ENCODE assay signal across 22 mouse cellular contexts in the genomic region with DNA sequence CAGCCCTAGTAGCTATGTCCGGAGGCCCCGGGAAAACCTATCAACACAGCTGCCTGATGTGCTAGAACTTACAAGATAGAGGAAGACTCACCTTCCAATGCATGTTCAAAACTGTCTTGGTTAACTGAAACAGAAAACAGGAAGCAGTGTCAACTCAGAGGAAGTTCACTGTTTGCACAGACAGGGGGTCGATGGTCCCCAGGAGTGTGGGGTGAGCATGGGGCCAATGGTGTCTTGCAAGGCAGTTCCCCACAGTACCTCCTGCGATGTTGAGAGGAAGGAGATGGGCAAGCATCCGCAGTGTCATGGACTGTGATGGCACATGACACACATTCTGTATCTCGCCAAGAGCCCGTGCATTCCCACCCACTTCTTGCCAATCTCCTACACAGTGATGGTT. TPM values are rescaled to one million over a fixed set of nuclear protein-coding genes. Genes with fewer than 3 reads are reported as not detected.
"Had no signal": no experiment of that assay in that cellular context is flagged by ENCODE, and none has a peak within 500 bp of the region (broad histone marks: within the 10 kb centered on the region; RNA-seq: fewer than 3 reads in every experiment).

No protein-coding gene starts in this region.

- H3K36me3 ChIP-seq: limb, embryonic 10.5 days; limb, embryonic 13.5 days; liver, embryonic 12.5 days; liver, embryonic 15.5 days; lung, embryonic 15.5 days; midbrain, embryonic 12.5 days had no signal

- H3K9me3 ChIP-seq: limb, embryonic 10.5 days; limb, embryonic 13.5 days; liver, embryonic 12.5 days; liver, embryonic 15.5 days; lung, embryonic 15.5 days; midbrain, embryonic 12.5 days; neural tube, embryonic 13.5 days had no signal

- H3K27ac ChIP-seq: limb, embryonic 10.5 days; limb, embryonic 13.5 days; liver, embryonic 12.5 days; liver, embryonic 15.5 days; lung, embryonic 15.5 days; midbrain, embryonic 12.5 days; neural tube, embryonic 13.5 days; stomach, postnatal 0 days had no signal

- H3K4me3 ChIP-seq: limb, embryonic 10.5 days; limb, embryonic 13.5 days; liver, embryonic 12.5 days; liver, embryonic 15.5 days; lung, embryonic 15.5 days; midbrain, embryonic 12.5 days; myocyte; neural tube, embryonic 13.5 days had no signal

- ATAC-seq: intestine, postnatal 0 days; liver, embryonic 12.5 days had no signal

- H3K4me1 ChIP-seq: liver, embryonic 12.5 days; liver, embryonic 15.5 days; lung, embryonic 15.5 days had no signal

RNA-seq across cellular contexts. Expression of a gene that starts 22.6 kb away (rescaled TPM):
- total RNA-seq: layer of hippocampus, adult 18-20 months; layer of hippocampus, postnatal 36 days; left cerebral cortex, adult 8-10 months; left cerebral cortex, postnatal 14 days; monocyte, adult 5-6 weeks; neutrophil, adult 5-6 weeks had no signal
- polyA plus RNA-seq: intestine, embryonic 14.5 days; intestine, postnatal 0 days; kidney, adult 2 months; kidney, embryonic 14.5 days; limb, embryonic 10.5 days; liver, embryonic 12.5 days; liver, embryonic 15.5 days; lung, embryonic 15.5 days; myocyte; small intestine, adult 2 months; spleen, adult 2 months; stomach, embryonic 14.5 days; stomach, postnatal 0 days had no signal

RNA-seq across cellular contexts. Expression of a gene that starts 32.0 kb away (rescaled TPM):
- total RNA-seq: monocyte, adult 5-6 weeks; neutrophil, adult 5-6 weeks had no signal
